Mouse (Mus musculus): ENCODE data around the gene Bzw2. TPM values are rescaled to one million over a fixed set of nuclear protein-coding genes. Genes with fewer than 3 reads are reported as not detected.

Gene Bzw2
- polyA plus RNA-seq, 1 experiment from 2014 or later = 325 TPM

- 80% methylated on average over 2 of the region's 2 CpGs for WGBS
- Histone ChIP-seq H3K9me3 (ENCODE audit: control insufficient read depth, low read length) (no peaks in the 10 kb centered on the region), H3K4me3 (ENCODE audit: low read depth, low read length) (no peak overlapping the region), H3K27ac (ENCODE audit: low read depth, low read length) (no peak overlapping the region), H3K4me2 (replicated peaks; ENCODE audit: low read depth, low read length) (no peak overlapping the region), H3K4me1 (replicated peaks; ENCODE audit: control insufficient read depth, insufficient read depth, low read length) (peaks cover under 1% of the 10 kb centered on the region; the same call in 1 of the 2 replicates), H3K36me3 (ENCODE audit: control insufficient read depth, insufficient read depth, low read length) (no peaks in the 10 kb centered on the region), H3K9ac (ENCODE audit: low read depth, low read length) (no peak overlapping the region), H3K27me3 (ENCODE audit: control insufficient read depth, insufficient read depth, low read length) (no peaks in the 10 kb centered on the region)
- ATAC-seq (ENCODE audit: low FRiP score) (no peak), DNase-seq (ENCODE audit: low spot score) (no peak)
These were observed 113.2 kb downstream of the Bzw2 start for GRCm38 (mm10) chr12:36044691-36045090.

- peak within 1 kb of the TSS; percentile 43 for H3K4me2 ChIP-seq (replicated peaks; ENCODE audit: low read depth, low read length)
- under 1% methylated on average over 35 of the region's 35 CpGs for WGBS
- ATAC-seq (ENCODE audit: low FRiP score) (peak; percentile 98), DNase-seq (ENCODE audit: low spot score) (peak; percentile 92)
- H3K36me3 ChIP-seq (ENCODE audit: control insufficient read depth, insufficient read depth, low read length) = no peaks in the 10 kb centered on the region
- peak within 1 kb of the TSS; percentile 99 for H3K9ac ChIP-seq (ENCODE audit: low read depth, low read length)
- H3K4me1 ChIP-seq (replicated peaks; ENCODE audit: control insufficient read depth, insufficient read depth, low read length) = peaks cover 2% of the 10 kb centered on the region; the same call in 1 of the 2 replicates
- H3K9me3 ChIP-seq (ENCODE audit: control insufficient read depth, low read length) = no peaks in the 10 kb centered on the region
- peak within 1 kb of the TSS; percentile 83 for H3K27ac ChIP-seq (ENCODE audit: low read depth, low read length)
- H3K4me3 ChIP-seq (ENCODE audit: low read depth, low read length) = peak within 1 kb of the TSS; percentile 95
- no peaks in the 10 kb centered on the region for H3K27me3 ChIP-seq (ENCODE audit: control insufficient read depth, insufficient read depth, low read length)
These were observed 115.5 kb downstream of the Bzw2 start, which contains the start of gene Tspan13 for GRCm38 (mm10) chr12:36042348-36042778. Gene Tspan13 (minus strand): TSS chr12:36042500.

Other genes starting within 250 kb of the Bzw2 start
- gene Agr3, start 232.5 kb downstream of the Bzw2 start, polyA plus RNA-seq (2014; fragmentation: Nextera tagmentation; extraction: Ambion mirVana) = not detected in 2 replicates
- not detected in 2 replicates for gene Agr2, start 165.2 kb downstream of the Bzw2 start, polyA plus RNA-seq (2014; fragmentation: Nextera tagmentation; extraction: Ambion mirVana)
- gene Tspan13, start 115.6 kb downstream of the Bzw2 start, polyA plus RNA-seq (2014; fragmentation: Nextera tagmentation; extraction: Ambion mirVana) = 207 and 229 TPM in 2 replicates
- gene Ankmy2, start 966 bp downstream of the Bzw2 start, polyA plus RNA-seq (2014; fragmentation: Nextera tagmentation; extraction: Ambion mirVana) = 32.0 and 34.0 TPM in 2 replicates
- gene Lrrc72, start 95.3 kb upstream of the Bzw2 start, polyA plus RNA-seq (2014; fragmentation: Nextera tagmentation; extraction: Ambion mirVana) = not detected in 2 replicates
- 17.8 and 27.2 TPM in 2 replicates for gene Sostdc1, start 156.1 kb upstream of the Bzw2 start, polyA plus RNA-seq (2014; fragmentation: Nextera tagmentation; extraction: Ambion mirVana)
- 12.1 and 12.9 TPM in 2 replicates for gene Ispd, start 223.4 kb upstream of the Bzw2 start, polyA plus RNA-seq (2014; fragmentation: Nextera tagmentation; extraction: Ambion mirVana)
- 0.81 and 1.8 TPM in 2 replicates for gene D630036H23Rik, start 224.1 kb upstream of the Bzw2 start, polyA plus RNA-seq (2014; fragmentation: Nextera tagmentation; extraction: Ambion mirVana)